Mouse (Mus musculus): Measurements from ENCODE around the gene Slc35b4.

The Slc35b4 gene

GRCm38 (mm10) chr6:34170844-34171494, 5.9 kb downstream of the Slc35b4 start:
- no peak for DNase-seq (ENCODE audit: low spot score)

GRCm38 (mm10) chr6:34168834-34169233, 8.1 kb downstream of the Slc35b4 start:
- DNase-seq (ENCODE audit: low spot score), result no peak

GRCm38 (mm10) chr6:34163014-34163413, 13.9 kb downstream of the Slc35b4 start:
- DNase-seq (ENCODE audit: low spot score), result no peak

GRCm38 (mm10) chr6:34162607-34163006, 14.3 kb downstream of the Slc35b4 start:
- no peak for DNase-seq (ENCODE audit: low spot score)

- no peak for DNase-seq (ENCODE audit: low spot score)
Measured at GRCm38 (mm10) chr6:34161511-34161910, 15.4 kb downstream of the Slc35b4 start.

- DNase-seq (ENCODE audit: low spot score), result no peak
Measured at GRCm38 (mm10) chr6:34160816-34161310, 16.0 kb downstream of the Slc35b4 start.

GRCm38 (mm10) chr6:34159998-34160815, 16.7 kb downstream of the Slc35b4 start:
- no peak for DNase-seq (ENCODE audit: low spot score)

GRCm38 (mm10) chr6:34156841-34157748, 19.8 kb downstream of the Slc35b4 start:
- no peak for DNase-seq (ENCODE audit: low spot score)

GRCm38 (mm10) chr6:34156057-34156456, 20.9 kb downstream of the Slc35b4 start:
- DNase-seq (ENCODE audit: low spot score), result no peak

- no peak for DNase-seq (ENCODE audit: low spot score)
Measured at GRCm38 (mm10) chr6:34155137-34155804, 21.6 kb downstream of the Slc35b4 start.

GRCm38 (mm10) chr6:34154202-34154601, 22.7 kb downstream of the Slc35b4 start:
- no peak for DNase-seq (ENCODE audit: low spot score)

GRCm38 (mm10) chr6:34153069-34154052, 23.6 kb downstream of the Slc35b4 start:
- DNase-seq (ENCODE audit: low spot score), result no peak

- no peak for DNase-seq (ENCODE audit: low spot score)
Measured at GRCm38 (mm10) chr6:34149821-34150220, 27.1 kb downstream of the Slc35b4 start.

- DNase-seq (ENCODE audit: low spot score), result no peak
Measured at GRCm38 (mm10) chr6:34149066-34149465, 27.8 kb downstream of the Slc35b4 start.

GRCm38 (mm10) chr6:34148639-34149038, 28.3 kb downstream of the Slc35b4 start:
- no peak for DNase-seq (ENCODE audit: low spot score)

GRCm38 (mm10) chr6:34148021-34148420, 28.9 kb downstream of the Slc35b4 start:
- no peak for DNase-seq (ENCODE audit: low spot score)

- DNase-seq (ENCODE audit: low spot score), result no peak
Measured at GRCm38 (mm10) chr6:34146042-34146441, 30.9 kb downstream of the Slc35b4 start.

- DNase-seq (ENCODE audit: low spot score), result no peak
Measured at GRCm38 (mm10) chr6:34142931-34143330, 34.0 kb downstream of the Slc35b4 start.

GRCm38 (mm10) chr6:34138366-34138765, 38.5 kb downstream of the Slc35b4 start:
- no peak for DNase-seq (ENCODE audit: low spot score)

GRCm38 (mm10) chr6:34132391-34132790, 44.5 kb downstream of the Slc35b4 start:
- DNase-seq (ENCODE audit: low spot score), result no peak
